Mouse (Mus musculus): Measurements from ENCODE around the gene Ssh3. TPM values are rescaled to one million over a fixed set of nuclear protein-coding genes. Genes with fewer than 3 reads are reported as not detected.
A peak's percentile ranks its signal among the peaks of the same experiment; 100 is the strongest.

The Ssh3 gene
- polyA plus RNA-seq, 1 experiment from 2014 or later: 33.6 TPM

- H3K9ac ChIP-seq (ENCODE audit: low read depth, low read length): 0 out of 2 replicates have a peak overlapping the region, but pooled peaks have one; percentile 31
- ATAC-seq: no peak
- peaks cover 54% of the 10 kb centered on the region for H3K4me1 ChIP-seq (ENCODE audit: control insufficient read depth, insufficient read depth, low read length)
- H3K27me3 ChIP-seq (replicated peaks; ENCODE audit: control insufficient read depth, insufficient read depth, low read length): no peaks in the 10 kb centered on the region
- H3K9me3 ChIP-seq (ENCODE audit: control insufficient read depth, low read length): no peaks in the 10 kb centered on the region
- WGBS: 88% methylated on average over 17 of the region's 17 CpGs
- H3K4me3 ChIP-seq (ENCODE audit: low read length): no peak overlapping the region
- no peak overlapping the region for H3K4me2 ChIP-seq (ENCODE audit: low read depth, low read length)
- H3K36me3 ChIP-seq (ENCODE audit: control insufficient read depth, insufficient read depth, low read length): no peaks in the 10 kb centered on the region
- no peak overlapping the region for H3K27ac ChIP-seq (ENCODE audit: low read length)
Observed at GRCm38 (mm10) chr19:4298322-4299121, 29.5 kb upstream of the Ssh3 start.

- H3K4me2 ChIP-seq (ENCODE audit: low read depth, low read length): no peak overlapping the region
- no peak for ATAC-seq
- H3K27me3 ChIP-seq (replicated peaks; ENCODE audit: control insufficient read depth, insufficient read depth, low read length): no peaks in the 10 kb centered on the region
- 87% methylated on average over 5 of the region's 5 CpGs for WGBS
- H3K4me1 ChIP-seq (ENCODE audit: control insufficient read depth, insufficient read depth, low read length): peaks cover 47% of the 10 kb centered on the region
- no peaks in the 10 kb centered on the region for H3K9me3 ChIP-seq (ENCODE audit: control insufficient read depth, low read length)
- no peak overlapping the region for H3K4me3 ChIP-seq (ENCODE audit: low read length)
- H3K27ac ChIP-seq (ENCODE audit: low read length): no peak overlapping the region
- no peak overlapping the region; the same call in 1 of the 2 replicates for H3K9ac ChIP-seq (ENCODE audit: low read depth, low read length)
- no peaks in the 10 kb centered on the region for H3K36me3 ChIP-seq (ENCODE audit: control insufficient read depth, insufficient read depth, low read length)
Observed at GRCm38 (mm10) chr19:4297851-4298250, 28.9 kb upstream of the Ssh3 start.

GRCm38 (mm10) chr19:4296611-4297010 lies 27.6 kb upstream of the Ssh3 start:
- WGBS: 85% methylated on average over 2 of the region's 2 CpGs
- no peaks in the 10 kb centered on the region for H3K27me3 ChIP-seq (replicated peaks; ENCODE audit: control insufficient read depth, insufficient read depth, low read length)
- H3K36me3 ChIP-seq (ENCODE audit: control insufficient read depth, insufficient read depth, low read length): peaks cover 4% of the 10 kb centered on the region
- no peak overlapping the region for H3K27ac ChIP-seq (ENCODE audit: low read length)
- H3K9me3 ChIP-seq (ENCODE audit: control insufficient read depth, low read length): no peaks in the 10 kb centered on the region
- H3K9ac ChIP-seq (ENCODE audit: low read depth, low read length): 0 out of 2 replicates have a peak overlapping the region, but pooled peaks have one; percentile 1
- H3K4me2 ChIP-seq (ENCODE audit: low read depth, low read length): no peak overlapping the region
- H3K4me3 ChIP-seq (ENCODE audit: low read length): no peak overlapping the region
- no peak for ATAC-seq
- peaks cover 35% of the 10 kb centered on the region for H3K4me1 ChIP-seq (ENCODE audit: control insufficient read depth, insufficient read depth, low read length)

- no peaks in the 10 kb centered on the region for H3K9me3 ChIP-seq (ENCODE audit: control insufficient read depth, low read length)
- H3K27ac ChIP-seq (ENCODE audit: low read length): 0 out of 2 replicates have a peak overlapping the region, but pooled peaks have one; percentile 43
- no peak overlapping the region for H3K4me3 ChIP-seq (ENCODE audit: low read length)
- H3K9ac ChIP-seq (ENCODE audit: low read depth, low read length): no peak overlapping the region
- H3K36me3 ChIP-seq (ENCODE audit: control insufficient read depth, insufficient read depth, low read length): peaks cover 9% of the 10 kb centered on the region
- no peaks in the 10 kb centered on the region for H3K27me3 ChIP-seq (replicated peaks; ENCODE audit: control insufficient read depth, insufficient read depth, low read length)
- peaks cover 23% of the 10 kb centered on the region for H3K4me1 ChIP-seq (ENCODE audit: control insufficient read depth, insufficient read depth, low read length)
- H3K4me2 ChIP-seq (ENCODE audit: low read depth, low read length): no peak overlapping the region
- no peak for ATAC-seq
- WGBS: 86% methylated on average over 4 of the region's 4 CpGs
Observed at GRCm38 (mm10) chr19:4295391-4295790, 26.4 kb upstream of the Ssh3 start.

- Histone ChIP-seq H3K4me2 (ENCODE audit: low read depth, low read length) (no peak overlapping the region), H3K36me3 (ENCODE audit: control insufficient read depth, insufficient read depth, low read length) (peaks cover 17% of the 10 kb centered on the region), H3K4me1 (ENCODE audit: control insufficient read depth, insufficient read depth, low read length) (peaks cover 15% of the 10 kb centered on the region), H3K9me3 (ENCODE audit: control insufficient read depth, low read length) (no peaks in the 10 kb centered on the region), H3K9ac (ENCODE audit: low read depth, low read length) (no peak overlapping the region), H3K27me3 (replicated peaks; ENCODE audit: control insufficient read depth, insufficient read depth, low read length) (no peaks in the 10 kb centered on the region), H3K4me3 (ENCODE audit: low read length) (no peak overlapping the region), H3K27ac (ENCODE audit: low read length) (peak overlapping the region; percentile 43)
- 61% methylated on average over 14 of the region's 14 CpGs for whole genome bisulfite sequencing
- ATAC-seq: no peak
Observed at GRCm38 (mm10) chr19:4294381-4295097, 25.6 kb upstream of the Ssh3 start.

- ATAC-seq: no peak
- Histone ChIP-seq H3K9me3 (ENCODE audit: control insufficient read depth, low read length) (no peaks in the 10 kb centered on the region), H3K9ac (ENCODE audit: low read depth, low read length) (no peak overlapping the region), H3K4me1 (ENCODE audit: control insufficient read depth, insufficient read depth, low read length) (no peaks in the 10 kb centered on the region), H3K4me3 (ENCODE audit: low read length) (no peak overlapping the region), H3K27me3 (replicated peaks; ENCODE audit: control insufficient read depth, insufficient read depth, low read length) (no peaks in the 10 kb centered on the region), H3K4me2 (ENCODE audit: low read depth, low read length) (no peak overlapping the region), H3K27ac (ENCODE audit: low read length) (no peak overlapping the region), H3K36me3 (ENCODE audit: control insufficient read depth, insufficient read depth, low read length) (peaks cover 39% of the 10 kb centered on the region)
- WGBS: 88% methylated on average over 11 of the region's 11 CpGs
Observed at GRCm38 (mm10) chr19:4291161-4291560, 22.2 kb upstream of the Ssh3 start.

GRCm38 (mm10) chr19:4290749-4291148 lies 21.8 kb upstream of the Ssh3 start:
- no peak overlapping the region for H3K4me3 ChIP-seq (ENCODE audit: low read length)
- H3K4me2 ChIP-seq (ENCODE audit: low read depth, low read length): no peak overlapping the region
- peaks cover 43% of the 10 kb centered on the region for H3K36me3 ChIP-seq (ENCODE audit: control insufficient read depth, insufficient read depth, low read length)
- no peak overlapping the region for H3K27ac ChIP-seq (ENCODE audit: low read length)
- H3K9me3 ChIP-seq (ENCODE audit: control insufficient read depth, low read length): no peaks in the 10 kb centered on the region
- WGBS: 78% methylated on average over 15 of the region's 15 CpGs
- H3K4me1 ChIP-seq (ENCODE audit: control insufficient read depth, insufficient read depth, low read length): no peaks in the 10 kb centered on the region
- no peak for ATAC-seq
- no peaks in the 10 kb centered on the region for H3K27me3 ChIP-seq (replicated peaks; ENCODE audit: control insufficient read depth, insufficient read depth, low read length)
- H3K9ac ChIP-seq (ENCODE audit: low read depth, low read length): no peak overlapping the region

- peaks cover 3% of the 10 kb centered on the region; the same call in 1 of the 2 replicates for H3K27me3 ChIP-seq (replicated peaks; ENCODE audit: control insufficient read depth, insufficient read depth, low read length)
- peaks cover 4% of the 10 kb centered on the region; the same call in 1 of the 2 replicates for H3K9me3 ChIP-seq (ENCODE audit: control insufficient read depth, low read length)
- peak overlapping the region; percentile 60 for H3K4me3 ChIP-seq (ENCODE audit: low read length)
- peaks cover 14% of the 10 kb centered on the region for H3K4me1 ChIP-seq (ENCODE audit: control insufficient read depth, insufficient read depth, low read length)
- peak overlapping the region; percentile 67 for H3K9ac ChIP-seq (ENCODE audit: low read depth, low read length)
- peak overlapping the region; percentile 86 for H3K4me2 ChIP-seq (ENCODE audit: low read depth, low read length)
- peak overlapping the region; percentile 23; the same call in 1 of the 2 replicates for H3K27ac ChIP-seq (ENCODE audit: low read length)
- ATAC-seq: no peak
- 45% methylated on average over 7 of the region's 7 CpGs for WGBS
- H3K36me3 ChIP-seq (ENCODE audit: control insufficient read depth, insufficient read depth, low read length): peaks cover 24% of the 10 kb centered on the region
Observed at GRCm38 (mm10) chr19:4283653-4284052, 14.7 kb upstream of the Ssh3 start.

GRCm38 (mm10) chr19:4282898-4283553 lies 14.0 kb upstream of the Ssh3 start, which contains the start of gene Ankrd13d:
Ankrd13d (minus strand) TSS chr19:4283137.
- ATAC-seq: peak; percentile 96
- under 1% methylated on average over 48 of the region's 50 CpGs for WGBS
- H3K27ac ChIP-seq (ENCODE audit: low read length): peak within 1 kb of the TSS; percentile 23; the same call in 1 of the 2 replicates
- H3K9me3 ChIP-seq (ENCODE audit: control insufficient read depth, low read length): peaks cover 4% of the 10 kb centered on the region; the same call in 1 of the 2 replicates
- H3K4me3 ChIP-seq (ENCODE audit: low read length): peak within 1 kb of the TSS; percentile 60
- H3K36me3 ChIP-seq (ENCODE audit: control insufficient read depth, insufficient read depth, low read length): peaks cover 24% of the 10 kb centered on the region
- peaks cover 3% of the 10 kb centered on the region; the same call in 1 of the 2 replicates for H3K27me3 ChIP-seq (replicated peaks; ENCODE audit: control insufficient read depth, insufficient read depth, low read length)
- peak within 1 kb of the TSS; percentile 67 for H3K9ac ChIP-seq (ENCODE audit: low read depth, low read length)
- peaks cover 14% of the 10 kb centered on the region for H3K4me1 ChIP-seq (ENCODE audit: control insufficient read depth, insufficient read depth, low read length)
- peak within 1 kb of the TSS; percentile 86 for H3K4me2 ChIP-seq (ENCODE audit: low read depth, low read length)
